Mouse (Mus musculus) monocyte, adult 2 months (primary cell): Measurements from ENCODE around the gene Krtcap3.

ENCODE experiments used
- DNase-seq, 2 experiments: peaks; one replicate each; pipeline ENCODE4 v3.0.0; 2022; ENCODE audit warnings: low spot score in 2 of 2, low read depth in 1 of 2

The Krtcap3 gene

GRCm38 (mm10) chr5:31298486-31298885 is 47.0 kb downstream of the Krtcap3 start:
- no peak for DNase-seq

- DNase-seq, result no peak
These were observed 50.4 kb downstream of the Krtcap3 start for GRCm38 (mm10) chr5:31301866-31302265.
